Mouse (Mus musculus): ENCODE measurements at regions not wholly inside any gene's neighbourhood (a gene's known extent, or its start where the extent isn't known, plus 50 kb on each side); places are given as distances from the start of the nearest gene placed in this dataset.

GRCm38 (mm10) chr11:114523444-114524238, 144.7 kb upstream of the Rpl38 start:
- no peak overlapping the region for H3K27ac ChIP-seq (ENCODE audit: control insufficient read depth, insufficient read depth, low read depth, low read length, poor library complexity)
- TF ChIP-seq POLR2A (IDR thresholded peaks at IDR 0.05; ENCODE audit: borderline replicate concordance, control insufficient read depth, low read depth, low read length): no peak
- peak; percentile 88 for TF ChIP-seq CTCF (IDR thresholded peaks at IDR 0.05; ENCODE audit: control insufficient read depth, insufficient read depth, low read length)
- WGBS: 46% methylated on average over 6 of the region's 6 CpGs
- H3K4me1 ChIP-seq (ENCODE audit: control insufficient read depth, insufficient read depth, low read length): no peaks in the 10 kb centered on the region
- H3K4me3 ChIP-seq (replicated peaks; ENCODE audit: control insufficient read depth, low read depth, low read length): no peak overlapping the region

GRCm38 (mm10) chr11:114515278-114515677, 153.0 kb upstream of the Rpl38 start:
- Histone ChIP-seq H3K4me1 (ENCODE audit: control insufficient read depth, insufficient read depth, low read length) (no peaks in the 10 kb centered on the region), H3K27ac (ENCODE audit: control insufficient read depth, insufficient read depth, low read depth, low read length, poor library complexity) (no peak overlapping the region), H3K4me3 (replicated peaks; ENCODE audit: control insufficient read depth, low read depth, low read length) (no peak overlapping the region)
- WGBS: 30% methylated on average over 4 of the region's 4 CpGs
- TF ChIP-seq CTCF (IDR thresholded peaks at IDR 0.05; ENCODE audit: control insufficient read depth, insufficient read depth, low read length): no peak
- no peak for TF ChIP-seq POLR2A (IDR thresholded peaks at IDR 0.05; ENCODE audit: borderline replicate concordance, control insufficient read depth, low read depth, low read length)

GRCm38 (mm10) chr11:114514126-114514525, 154.2 kb upstream of the Rpl38 start:
- WGBS: 52% methylated on average over 2 of the region's 2 CpGs
- Histone ChIP-seq H3K4me1 (ENCODE audit: control insufficient read depth, insufficient read depth, low read length) (no peaks in the 10 kb centered on the region), H3K27ac (ENCODE audit: control insufficient read depth, insufficient read depth, low read depth, low read length, poor library complexity) (no peak overlapping the region), H3K4me3 (replicated peaks; ENCODE audit: control insufficient read depth, low read depth, low read length) (no peak overlapping the region)
- TF ChIP-seq CTCF (IDR thresholded peaks at IDR 0.05; ENCODE audit: control insufficient read depth, insufficient read depth, low read length) (no peak), POLR2A (IDR thresholded peaks at IDR 0.05; ENCODE audit: borderline replicate concordance, control insufficient read depth, low read depth, low read length) (no peak)

DNA sequence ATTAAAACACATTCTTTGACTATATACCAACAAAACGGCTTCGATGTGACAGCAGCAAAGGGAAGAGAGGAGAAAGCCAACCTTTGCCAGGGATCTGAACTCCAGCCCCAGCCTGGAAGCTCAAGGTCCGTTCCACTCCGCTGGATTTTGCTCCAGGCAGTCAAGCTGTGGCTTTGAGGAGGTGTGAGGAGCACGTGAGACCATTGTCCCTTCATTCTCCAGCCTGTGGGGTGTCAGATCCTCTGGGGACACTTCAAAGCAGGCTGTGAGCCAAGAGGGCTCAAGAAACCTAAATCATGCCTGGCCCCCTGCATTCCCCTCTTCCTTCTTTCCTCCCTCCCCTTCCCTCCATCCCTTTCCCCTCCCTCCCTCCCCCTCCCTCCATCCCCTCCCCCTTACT, 154.9 kb upstream of the Rpl38 start:
- 54% methylated on average over 5 of the region's 5 CpGs for WGBS
- Histone ChIP-seq H3K27ac (ENCODE audit: control insufficient read depth, insufficient read depth, low read depth, low read length, poor library complexity) (no peak overlapping the region), H3K4me1 (ENCODE audit: control insufficient read depth, insufficient read depth, low read length) (no peaks in the 10 kb centered on the region), H3K4me3 (replicated peaks; ENCODE audit: control insufficient read depth, low read depth, low read length) (no peak overlapping the region)
- no peak for TF ChIP-seq CTCF (IDR thresholded peaks at IDR 0.05; ENCODE audit: control insufficient read depth, insufficient read depth, low read length)
- no peak for TF ChIP-seq POLR2A (IDR thresholded peaks at IDR 0.05; ENCODE audit: borderline replicate concordance, control insufficient read depth, low read depth, low read length)

DNA sequence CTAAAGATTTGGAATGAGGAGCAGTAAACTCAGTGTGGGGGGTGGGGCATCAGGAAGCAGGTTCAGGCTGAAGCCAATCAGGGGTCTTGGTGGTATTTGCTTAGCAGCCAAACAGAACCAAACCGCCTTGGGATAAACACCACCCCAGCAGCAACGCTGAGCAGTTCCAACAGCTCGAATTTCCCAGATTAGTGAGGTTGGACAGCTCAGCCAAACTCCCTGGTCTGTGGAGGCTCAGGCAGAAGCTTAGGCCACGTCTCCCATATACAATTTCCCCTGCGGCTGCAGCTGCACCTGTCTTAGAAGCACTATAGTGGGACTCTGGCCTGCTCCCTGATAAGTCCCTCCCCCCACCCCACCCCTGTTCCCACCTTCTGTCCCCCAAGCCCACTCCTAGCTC, 156.3 kb upstream of the Rpl38 start:
- H3K27ac ChIP-seq (ENCODE audit: control insufficient read depth, insufficient read depth, low read depth, low read length, poor library complexity): no peak overlapping the region
- H3K4me1 ChIP-seq (ENCODE audit: control insufficient read depth, insufficient read depth, low read length): no peaks in the 10 kb centered on the region
- 61% methylated on average over 5 of the region's 5 CpGs for WGBS
- TF ChIP-seq POLR2A (IDR thresholded peaks at IDR 0.05; ENCODE audit: borderline replicate concordance, control insufficient read depth, low read depth, low read length): no peak
- no peak for TF ChIP-seq CTCF (IDR thresholded peaks at IDR 0.05; ENCODE audit: control insufficient read depth, insufficient read depth, low read length)
- H3K4me3 ChIP-seq (replicated peaks; ENCODE audit: control insufficient read depth, low read depth, low read length): no peak overlapping the region

- no peak overlapping the region for H3K4me3 ChIP-seq (replicated peaks; ENCODE audit: control insufficient read depth, low read depth, low read length)
- WGBS: 56% methylated on average over 5 of the region's 5 CpGs
- TF ChIP-seq POLR2A (IDR thresholded peaks at IDR 0.05; ENCODE audit: borderline replicate concordance, control insufficient read depth, low read depth, low read length): no peak
- no peak for TF ChIP-seq CTCF (IDR thresholded peaks at IDR 0.05; ENCODE audit: control insufficient read depth, insufficient read depth, low read length)
- H3K27ac ChIP-seq (ENCODE audit: control insufficient read depth, insufficient read depth, low read depth, low read length, poor library complexity): no peak overlapping the region
- no peaks in the 10 kb centered on the region for H3K4me1 ChIP-seq (ENCODE audit: control insufficient read depth, insufficient read depth, low read length)
These were observed 165.8 kb upstream of the Rpl38 start for GRCm38 (mm10) chr11:114502562-114502961.

DNA sequence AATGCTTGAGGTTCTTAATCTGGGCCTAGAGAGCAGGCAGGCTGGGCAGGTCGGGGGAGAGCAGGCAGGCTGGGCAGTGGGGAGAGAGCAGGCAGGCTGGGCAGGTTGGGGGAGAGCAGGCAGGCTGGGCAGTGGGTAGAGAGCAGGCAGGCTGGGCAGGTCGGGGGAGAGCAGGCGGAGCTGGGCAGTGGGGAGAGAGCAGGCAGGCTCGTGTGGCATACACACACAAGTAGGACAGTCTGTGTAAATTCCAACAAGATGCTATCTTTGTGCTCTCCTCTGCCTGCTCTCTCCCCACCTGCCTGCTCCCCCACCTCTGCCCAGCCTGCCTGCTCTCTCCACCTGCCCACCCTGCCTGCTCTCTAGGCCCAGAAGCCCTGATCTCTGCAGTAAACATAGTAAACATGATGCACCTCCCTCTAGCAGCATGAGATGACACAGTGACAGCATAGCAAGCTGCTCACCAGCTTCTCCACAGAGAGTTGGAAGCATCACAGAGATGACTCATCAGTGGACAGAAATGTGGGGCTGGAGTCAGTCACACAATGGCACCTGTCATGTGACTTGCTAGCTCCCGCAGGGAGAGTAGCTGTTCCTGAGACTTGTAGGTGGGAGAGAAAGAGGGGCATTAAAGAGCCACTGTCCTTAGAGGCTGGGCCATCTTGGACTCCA, 166.3 kb upstream of the Rpl38 start:
- Histone ChIP-seq H3K4me3 (replicated peaks; ENCODE audit: control insufficient read depth, low read depth, low read length) (no peak overlapping the region), H3K27ac (ENCODE audit: control insufficient read depth, insufficient read depth, low read depth, low read length, poor library complexity) (no peak overlapping the region), H3K4me1 (ENCODE audit: control insufficient read depth, insufficient read depth, low read length) (no peaks in the 10 kb centered on the region)
- no peak for TF ChIP-seq CTCF (IDR thresholded peaks at IDR 0.05; ENCODE audit: control insufficient read depth, insufficient read depth, low read length)
- no peak for TF ChIP-seq POLR2A (IDR thresholded peaks at IDR 0.05; ENCODE audit: borderline replicate concordance, control insufficient read depth, low read depth, low read length)
- 70% methylated on average over 5 of the region's 5 CpGs for WGBS

DNA sequence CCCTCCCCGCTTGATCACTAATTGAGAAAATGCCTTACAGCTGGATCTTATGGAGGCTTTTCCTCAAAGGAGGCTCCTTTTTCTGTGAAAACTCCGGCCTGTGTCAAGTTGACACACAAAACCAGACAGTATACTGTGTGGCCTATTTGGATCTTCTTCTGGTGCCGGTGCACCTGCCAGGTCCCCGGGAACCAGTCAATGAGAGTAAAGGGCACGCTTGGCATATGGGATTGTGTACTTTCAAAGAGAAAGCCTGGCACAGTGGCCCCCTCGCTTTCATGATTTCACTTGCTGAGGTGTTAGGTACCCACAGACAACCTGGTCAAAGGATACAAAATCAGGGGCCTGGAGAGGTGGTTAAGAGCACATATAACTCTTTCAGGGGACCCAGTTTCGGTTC, 167.9 kb upstream of the Rpl38 start:
- WGBS: 84% methylated on average over 7 of the region's 7 CpGs
- TF ChIP-seq POLR2A (IDR thresholded peaks at IDR 0.05; ENCODE audit: borderline replicate concordance, control insufficient read depth, low read depth, low read length) (no peak), CTCF (IDR thresholded peaks at IDR 0.05; ENCODE audit: control insufficient read depth, insufficient read depth, low read length) (no peak)
- H3K4me1 ChIP-seq (ENCODE audit: control insufficient read depth, insufficient read depth, low read length): no peaks in the 10 kb centered on the region
- H3K4me3 ChIP-seq (replicated peaks; ENCODE audit: control insufficient read depth, low read depth, low read length): no peak overlapping the region
- H3K27ac ChIP-seq (ENCODE audit: control insufficient read depth, insufficient read depth, low read depth, low read length, poor library complexity): no peak overlapping the region
